Mouse (Mus musculus) T-helper 2 cell (primary cell): ENCODE results near the gene Kdm4a.

Experiments used
- in situ Hi-C: fragments of 300-600 bp; cut with MboI, MseI; formaldehyde crosslinking; loops from one replicate; pipeline ENCODE4 v1.15.1; 2025; ENCODE audit warnings: high pct_unique_total_duplicates

Kdm4a gene

DNA sequence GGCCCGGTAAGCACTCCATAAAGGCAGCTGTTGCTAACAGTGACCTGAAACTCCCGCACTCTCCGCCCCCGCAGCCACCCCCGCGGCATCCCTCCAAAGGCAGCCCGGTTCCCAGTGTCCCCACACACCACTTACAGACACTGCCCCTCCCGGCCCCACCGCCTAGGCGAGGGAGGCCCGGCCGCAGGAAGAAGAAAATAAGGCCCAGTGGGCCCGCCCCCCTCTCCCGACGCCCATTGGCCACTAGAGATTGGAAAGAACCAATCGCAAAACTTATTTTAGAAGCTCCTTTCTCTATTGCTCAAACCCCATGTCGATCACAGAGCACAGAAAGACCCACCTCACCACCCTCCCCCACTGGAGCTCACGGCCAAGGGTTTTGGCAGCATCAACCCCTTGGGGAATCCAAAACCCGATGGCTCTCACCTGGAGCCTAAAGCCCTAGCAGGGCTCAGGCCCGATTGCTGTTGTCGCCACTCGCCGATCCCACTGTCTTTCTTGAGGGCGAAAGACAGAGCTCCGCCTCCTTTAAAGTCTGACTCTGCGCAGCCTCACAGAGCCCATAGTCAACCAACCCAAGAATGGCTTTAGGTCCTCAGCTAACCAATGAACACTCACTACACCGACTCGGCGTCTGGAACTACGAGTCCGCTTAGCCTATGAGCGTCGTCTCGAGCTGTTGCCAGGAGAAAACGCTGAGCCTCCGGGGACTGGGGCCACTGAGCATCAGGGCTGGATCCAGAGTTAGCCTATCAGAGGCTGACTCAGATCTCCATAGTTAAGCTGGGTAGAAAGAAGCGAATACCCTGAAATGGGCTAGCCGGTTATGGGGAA lies at the start of gene Kdm4a:
TSS of gene Kdm4a (minus strand) at position 577 of the 834 bp plus-strand sequence.
- in situ Hi-C loops: no loop called here

DNA sequence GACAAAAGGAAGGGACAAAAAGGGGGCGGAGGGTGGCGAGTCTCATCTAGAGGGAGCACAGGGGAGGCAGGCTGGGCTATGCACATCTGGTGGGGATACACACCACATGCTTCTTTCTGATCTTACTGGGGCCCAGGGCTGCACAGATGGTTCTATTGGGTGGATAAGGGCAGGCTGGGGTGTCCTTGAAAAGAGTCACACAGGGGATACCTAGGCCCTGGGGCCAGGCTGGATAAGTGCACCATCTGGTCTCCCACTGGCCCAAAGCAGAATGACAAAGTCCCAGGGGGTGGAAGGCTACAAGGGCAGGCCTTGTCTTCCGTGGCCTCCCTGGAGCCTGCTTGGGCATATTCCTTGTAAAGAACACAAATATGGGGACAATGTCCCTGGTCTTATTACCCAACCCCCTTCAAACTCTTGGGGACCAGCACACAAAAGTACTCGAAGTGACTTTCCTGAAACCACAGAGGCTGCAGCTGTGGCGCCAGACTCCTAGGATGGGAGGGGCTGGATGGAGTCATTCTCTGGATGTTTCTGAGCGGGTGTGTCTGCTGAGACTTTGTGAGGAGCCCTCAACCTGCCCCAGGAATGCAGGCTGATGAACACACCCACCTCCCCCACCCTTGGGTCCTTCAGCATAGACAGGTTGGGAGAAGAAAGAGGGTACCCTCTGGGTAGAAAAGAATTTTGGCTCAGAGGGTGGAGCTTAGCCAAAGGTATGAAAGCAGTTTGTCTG lies 49.4 kb upstream of the Kdm4a start:
- in situ Hi-C loops: no loop called here

DNA sequence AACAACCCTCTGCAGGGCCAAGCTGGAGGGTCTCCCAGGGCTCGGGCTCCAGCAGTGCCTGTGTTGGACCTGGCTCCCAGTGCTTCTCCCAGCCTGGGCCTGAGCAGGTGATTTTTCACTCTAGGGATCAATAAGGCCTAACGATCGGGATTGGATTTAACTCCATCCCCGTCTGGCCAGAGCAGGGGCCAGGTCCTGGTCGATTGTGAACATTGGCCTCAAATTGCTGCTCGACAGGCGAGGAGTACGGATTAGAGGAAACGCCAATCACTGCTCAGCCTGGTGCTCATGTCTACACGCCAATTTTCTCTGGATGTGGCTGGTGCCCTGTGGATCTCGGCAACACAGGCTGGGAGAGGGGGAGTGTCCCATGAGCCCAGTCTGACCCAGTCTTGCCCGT lies 47.6 kb upstream of the Kdm4a start:
- in situ Hi-C loops: no loop called here

DNA sequence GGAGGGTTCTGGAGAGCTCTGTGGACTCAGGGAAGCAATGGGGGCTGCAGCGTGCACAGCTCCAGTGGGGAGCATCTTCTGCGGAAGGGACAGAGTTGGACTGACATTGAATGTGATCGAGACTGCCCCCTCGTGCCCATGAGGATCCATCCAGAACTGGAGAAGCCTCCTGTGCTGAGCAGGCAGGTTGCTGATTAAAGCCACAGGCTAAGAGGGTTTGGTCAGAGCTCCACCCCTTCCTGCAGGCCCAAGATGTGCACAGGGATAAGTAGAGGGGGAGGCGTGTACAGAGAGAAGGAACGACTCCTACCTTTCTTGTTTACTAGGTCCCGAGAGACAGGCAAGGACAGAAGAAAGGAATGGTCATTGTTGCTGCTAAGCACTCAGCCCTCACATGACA lies 41.4 kb upstream of the Kdm4a start:
- in situ Hi-C loops: no loop called here

DNA sequence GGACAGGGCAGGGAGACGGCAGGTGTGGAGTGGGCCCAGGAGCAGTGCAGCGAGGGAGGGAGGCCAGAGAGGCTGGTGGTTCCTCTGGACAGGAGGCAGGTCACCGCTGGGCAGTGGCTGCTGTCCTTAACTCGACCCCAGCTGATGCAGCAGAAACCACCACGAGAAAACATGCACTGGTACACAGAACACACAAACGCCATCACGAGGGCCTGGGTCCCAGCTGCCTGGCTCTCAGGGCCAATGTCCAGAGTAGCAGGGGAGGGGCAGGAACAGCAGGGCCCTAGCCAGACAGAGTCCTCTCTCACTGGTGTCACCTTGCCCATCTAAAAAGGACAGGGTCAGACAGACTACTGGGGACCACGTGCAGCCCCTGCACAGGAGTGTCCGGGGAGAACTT lies 40.9 kb upstream of the Kdm4a start:
- in situ Hi-C loops: no loop called here

DNA sequence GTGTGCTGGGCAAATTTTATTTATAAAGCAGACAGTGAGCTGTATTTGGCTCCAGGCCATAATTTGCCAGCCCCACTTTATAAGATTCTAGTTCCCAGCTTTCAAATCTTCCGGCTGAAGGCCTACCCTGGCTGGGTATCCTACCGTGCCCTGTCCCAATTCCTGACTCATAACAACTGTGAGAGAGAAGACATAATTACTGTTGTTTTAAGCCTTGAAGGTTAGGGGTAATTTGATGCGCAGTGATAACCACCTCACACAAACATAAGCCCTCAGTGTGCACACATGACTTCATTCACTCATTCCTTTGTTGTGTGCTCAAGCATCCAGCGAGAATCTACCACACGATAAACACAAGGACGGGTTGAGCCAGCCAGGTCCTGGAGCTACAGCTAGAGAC lies 39.6 kb upstream of the Kdm4a start:
- in situ Hi-C loops: loop anchor here (5.0 kb wide), 1 partner anchor 78 kb away; no protein-coding TSS in a partner anchor

DNA sequence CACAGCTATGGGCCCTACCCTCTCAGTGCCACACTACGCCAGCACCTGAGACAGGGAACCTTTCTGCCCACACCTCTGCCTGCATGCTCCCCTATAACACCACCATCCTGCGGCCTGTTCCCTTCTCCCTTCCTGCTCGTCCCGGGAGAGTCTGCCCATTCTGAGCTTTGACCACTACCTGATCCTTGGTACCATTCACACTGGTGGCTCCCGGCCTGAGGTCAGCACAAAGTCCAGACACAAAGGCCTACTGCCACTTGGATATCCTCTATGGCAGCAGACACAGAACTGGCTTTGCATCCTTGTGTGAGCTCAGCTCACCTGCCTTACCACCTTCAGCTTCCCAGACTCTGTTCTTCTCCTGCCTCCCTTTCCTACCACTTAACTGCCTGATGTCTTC lies 38.7 kb upstream of the Kdm4a start:
- in situ Hi-C loops: loop anchor here (5.0 kb wide), 1 partner anchor 79 kb away; no protein-coding TSS in a partner anchor

DNA sequence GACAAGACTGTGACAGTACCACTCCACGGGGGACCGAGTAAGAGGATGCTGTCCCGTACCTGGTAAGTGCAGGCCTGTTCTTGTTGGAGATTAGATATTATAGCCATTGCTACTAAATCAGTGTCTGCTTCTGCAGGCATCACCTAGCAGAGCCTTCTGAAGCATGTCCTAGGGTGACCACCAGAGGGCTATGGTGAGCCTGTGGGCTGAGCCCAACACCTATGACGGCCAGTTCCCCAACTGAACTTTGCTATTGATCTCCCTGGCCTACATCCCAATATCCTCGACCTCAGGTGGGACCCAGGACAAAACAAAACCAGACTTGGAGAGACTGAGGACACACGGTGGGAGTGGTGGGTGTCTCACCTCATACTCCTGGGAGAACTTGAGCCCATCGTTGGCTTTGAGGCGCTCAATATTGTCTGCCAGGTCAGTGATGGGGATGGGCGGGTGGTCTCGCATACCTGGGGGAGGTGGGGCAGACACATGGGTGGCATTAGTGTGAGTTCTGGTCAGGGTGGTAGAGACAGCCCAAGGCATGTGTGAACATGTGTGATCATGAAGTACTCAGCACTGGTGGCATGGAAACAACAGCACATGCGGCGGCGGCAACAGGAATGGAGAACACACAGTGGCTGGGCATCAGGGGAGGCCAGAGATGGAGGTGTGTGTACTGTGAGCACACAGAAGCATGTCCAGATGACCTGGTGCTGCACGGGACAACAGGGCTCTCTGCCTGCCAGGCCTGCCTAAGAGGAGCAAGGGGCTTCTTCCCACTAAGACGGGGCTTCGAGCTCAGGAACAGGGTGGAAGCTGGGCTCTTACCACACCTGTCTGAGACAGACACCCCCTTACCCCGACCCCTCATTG lies 37.1 kb upstream of the Kdm4a start:
- in situ Hi-C loops: loop anchor here (5.0 kb wide), 1 partner anchor 80 kb away; no protein-coding TSS in a partner anchor

DNA sequence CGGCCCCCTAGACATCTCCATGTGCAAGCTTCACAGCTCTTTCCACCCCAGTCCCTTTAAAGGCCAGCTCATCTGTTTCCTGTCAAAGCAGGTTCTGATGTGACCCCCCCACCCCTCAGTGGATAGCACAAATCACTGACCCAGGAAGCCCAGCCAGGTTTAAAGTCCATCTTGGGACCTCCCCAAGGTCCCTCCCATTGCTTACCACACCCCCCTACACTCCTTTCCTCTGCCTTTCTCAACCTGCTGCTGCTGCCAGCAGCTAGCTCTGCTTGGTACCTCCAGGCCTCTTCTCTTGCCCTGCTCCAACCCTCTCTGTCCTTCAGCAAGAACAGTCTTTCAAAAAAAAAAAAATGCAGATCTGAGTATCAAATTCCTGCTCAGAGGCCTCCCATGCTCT lies 35.0 kb upstream of the Kdm4a start:
- in situ Hi-C loops: loop anchor here (5.0 kb wide), 1 partner anchor 82 kb away; no protein-coding TSS in a partner anchor

DNA sequence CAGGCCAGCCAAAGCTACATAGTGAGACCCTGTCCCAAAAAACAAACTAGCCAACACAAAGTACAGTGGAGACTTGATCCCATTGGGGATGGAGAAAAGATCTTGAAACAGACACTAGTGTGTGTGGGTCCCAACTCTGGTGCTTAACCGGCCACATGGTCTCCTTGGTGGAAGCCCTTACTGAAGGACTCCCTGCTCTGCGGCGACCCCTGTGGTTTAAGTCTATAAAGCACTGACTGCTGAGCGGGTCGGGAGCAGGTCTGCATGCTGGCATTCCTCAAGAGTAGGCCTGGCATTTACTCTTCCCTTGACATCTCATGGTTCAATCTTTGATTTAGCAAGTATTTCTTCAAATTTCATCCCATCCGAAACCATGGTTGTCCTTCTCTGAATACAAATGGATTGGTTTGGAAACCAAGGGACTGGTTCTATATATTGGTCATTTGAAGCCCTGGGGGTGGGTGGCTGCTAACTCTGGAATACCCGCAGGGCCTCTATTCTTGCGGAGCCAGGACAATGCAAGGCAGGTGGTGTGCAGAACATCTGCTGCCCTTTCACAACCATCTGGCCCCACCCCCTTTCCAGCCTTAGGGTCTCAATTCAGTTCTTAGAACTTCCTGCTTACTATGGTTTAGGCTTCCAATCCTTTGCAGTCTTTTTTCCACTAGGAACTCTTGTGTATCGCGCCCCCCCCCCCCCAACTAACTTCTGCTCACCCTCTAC lies 27.2 kb upstream of the Kdm4a start:
- in situ Hi-C loops: no loop called here

DNA sequence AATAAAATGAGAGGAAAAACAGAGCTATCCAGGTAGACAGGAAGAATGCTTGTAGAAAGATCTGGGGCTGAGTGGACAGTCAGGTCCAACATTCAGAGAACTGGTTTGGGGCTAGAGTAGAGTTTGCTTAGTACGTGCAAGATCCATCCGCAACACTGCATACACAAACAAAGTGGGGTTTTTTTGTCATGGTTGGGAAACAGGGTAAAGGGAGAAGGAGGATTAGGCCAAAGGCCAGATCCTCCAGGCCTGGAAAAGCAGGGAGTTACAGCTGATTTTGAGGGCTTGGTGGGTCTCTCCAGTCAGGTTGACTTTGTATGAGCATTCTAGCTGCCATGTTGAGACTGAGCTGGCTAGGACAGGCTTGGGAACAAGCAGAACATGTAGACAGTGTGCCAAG lies 26.1 kb upstream of the Kdm4a start:
- in situ Hi-C loops: no loop called here

DNA sequence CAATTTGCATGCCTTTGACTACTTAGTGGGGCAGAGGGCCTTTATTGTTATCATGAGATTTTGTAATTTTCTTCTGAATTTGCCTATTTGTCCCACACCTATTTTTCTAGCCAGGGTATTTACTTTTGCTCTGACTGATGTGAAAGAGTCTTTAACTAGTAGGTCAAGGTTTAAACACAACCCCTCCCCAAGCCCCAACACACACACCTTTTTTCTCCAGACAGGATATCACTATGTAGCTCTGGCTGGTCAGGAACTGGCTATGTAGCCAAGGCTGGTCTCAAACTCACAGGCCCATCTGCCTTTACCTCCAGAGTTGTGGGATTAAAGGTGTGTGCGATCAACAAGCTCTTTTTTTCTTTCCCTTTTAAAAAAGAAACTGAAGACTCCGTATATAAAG lies 19.2 kb upstream of the Kdm4a start:
- in situ Hi-C loops: no loop called here

DNA sequence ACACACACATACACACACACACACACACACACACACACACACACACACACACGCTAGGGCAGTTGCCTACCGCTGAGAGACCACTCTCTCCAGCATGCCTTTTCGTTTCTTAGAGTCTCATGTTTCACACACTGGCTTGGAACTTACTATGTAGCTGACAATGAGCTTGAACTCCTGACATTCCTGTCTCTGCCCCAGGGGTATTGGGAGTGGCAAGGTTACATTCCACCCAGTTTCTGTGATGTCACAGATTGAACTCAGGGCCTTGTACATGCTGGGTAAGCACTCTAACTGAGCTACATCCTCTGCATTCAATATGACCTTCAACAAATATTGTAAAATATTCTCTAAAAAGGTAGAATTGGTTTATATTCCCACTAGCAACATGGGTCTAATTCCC lies 18.8 kb upstream of the Kdm4a start:
- in situ Hi-C loops: no loop called here

DNA sequence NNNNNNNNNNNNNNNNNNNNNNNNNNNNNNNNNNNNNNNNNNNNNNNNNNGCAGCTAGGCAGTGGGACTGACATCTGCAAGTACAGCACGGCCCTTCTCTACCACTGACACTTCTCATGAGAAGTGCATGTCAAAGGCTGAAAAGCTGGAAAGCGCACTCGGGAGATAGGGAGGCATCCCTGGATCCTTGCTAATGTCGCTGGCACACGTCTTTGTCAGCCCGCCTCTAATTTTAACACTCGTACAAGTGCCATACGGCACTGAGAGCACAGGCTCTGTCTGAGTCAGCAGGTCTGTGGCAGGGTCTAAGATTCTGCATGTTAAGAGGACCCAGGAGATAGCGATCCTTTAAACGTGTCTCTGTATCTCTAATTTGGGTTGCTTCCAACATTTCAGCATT lies 16.3 kb upstream of the Kdm4a start:
- in situ Hi-C loops: no loop called here

DNA sequence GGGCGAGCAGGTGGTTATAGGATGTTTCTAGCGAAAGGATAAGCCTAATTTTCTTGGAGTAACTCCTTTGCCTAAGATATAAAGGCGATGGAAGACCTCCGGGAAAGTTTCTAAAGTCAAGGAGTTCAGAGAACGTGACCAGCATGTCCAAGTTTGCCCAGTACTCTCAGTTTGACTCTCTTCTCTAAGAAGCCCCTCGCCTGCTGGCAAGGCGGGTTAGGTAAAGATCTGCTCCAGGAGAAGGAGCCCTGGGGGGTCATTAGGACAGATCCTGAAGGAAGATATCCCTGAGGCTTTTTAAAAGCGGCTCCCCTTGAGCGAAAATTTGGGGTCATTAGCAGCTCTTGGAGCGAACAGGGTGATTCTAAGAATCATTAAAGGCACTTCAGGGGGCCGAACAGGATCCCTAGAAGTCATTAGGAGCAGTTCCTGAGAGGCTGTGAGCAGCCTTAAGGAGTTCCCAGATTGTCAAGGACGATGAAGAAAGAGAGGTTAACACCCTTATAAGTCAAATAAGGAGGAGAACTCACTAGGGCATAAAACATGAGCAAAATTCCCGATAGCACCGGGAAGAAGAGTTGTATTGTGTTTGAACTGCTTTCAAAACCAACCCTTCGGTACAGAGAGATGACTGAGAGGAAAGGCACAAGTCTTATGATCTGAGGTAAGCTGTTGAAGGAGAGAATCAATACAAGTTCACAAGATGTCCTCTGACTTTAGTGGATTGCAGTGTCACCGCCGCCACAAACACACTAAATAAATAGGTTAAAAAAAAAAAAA lies 648 bp upstream of the Kdm4a start:
- in situ Hi-C loops: no loop called here

DNA sequence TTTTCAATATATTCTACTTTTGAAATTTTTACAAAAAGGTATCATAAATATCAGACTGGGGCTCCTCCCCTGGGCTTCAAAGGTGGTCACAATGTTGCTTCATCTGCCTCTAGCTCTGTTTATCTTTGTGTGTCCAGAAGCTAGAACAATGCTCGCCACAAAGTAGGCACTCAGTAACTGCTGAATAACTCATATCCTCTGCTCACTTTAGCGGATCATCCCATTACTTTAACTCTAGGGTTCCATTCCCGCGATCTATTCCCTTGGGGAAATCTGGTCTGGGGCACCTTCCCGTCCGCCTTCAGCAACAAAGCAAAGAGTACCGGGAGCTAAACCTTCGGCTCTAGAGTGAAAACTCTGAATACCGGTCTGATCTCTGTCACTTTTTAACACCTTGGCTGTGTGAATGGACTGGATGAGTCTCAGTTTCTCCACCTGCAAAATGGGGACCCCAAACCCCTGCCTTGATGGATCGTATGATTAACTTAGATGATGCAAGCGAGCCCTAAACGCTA lies 834 bp downstream of the Kdm4a start:
- in situ Hi-C loops: no loop called here

DNA sequence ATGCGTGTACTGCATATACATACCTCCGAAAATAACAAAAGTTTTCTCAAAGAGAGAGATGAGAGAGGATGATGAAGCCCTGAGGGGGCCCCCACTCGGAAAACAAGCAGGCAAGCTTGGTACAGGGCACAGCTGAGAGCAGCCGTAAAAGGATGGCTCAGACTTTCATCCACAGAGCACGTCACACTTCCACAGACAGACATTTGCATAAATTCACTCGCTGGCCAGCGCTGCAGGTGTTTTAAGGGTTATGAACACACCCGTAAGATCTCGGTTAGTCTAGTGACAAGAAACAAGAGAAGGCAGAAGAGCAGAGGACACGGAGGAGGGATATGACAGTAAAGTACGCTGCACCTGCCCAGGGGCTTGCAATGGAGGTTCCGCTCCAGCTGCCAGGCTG lies 7.4 kb downstream of the Kdm4a start:
- in situ Hi-C loops: no loop called here

DNA sequence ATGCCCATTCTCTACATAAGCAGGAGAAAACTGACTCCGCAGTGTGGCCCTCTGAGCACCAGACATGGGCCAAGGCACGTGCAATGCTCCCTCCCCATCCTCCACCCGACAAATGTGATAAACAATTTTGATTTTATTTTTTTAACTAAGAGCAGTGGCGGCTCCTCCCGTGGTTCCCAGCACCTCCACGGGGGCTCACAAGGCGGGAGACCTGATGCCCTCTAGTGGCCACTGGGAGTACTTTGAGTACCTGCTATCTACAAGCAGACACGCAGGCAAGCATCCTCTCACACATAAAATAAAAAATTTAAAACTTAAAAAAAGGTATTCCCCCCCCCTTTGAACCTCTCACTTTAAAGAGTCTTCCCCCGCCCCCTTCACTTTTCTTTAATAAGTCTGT lies 8.8 kb downstream of the Kdm4a start:
- in situ Hi-C loops: no loop called here

DNA sequence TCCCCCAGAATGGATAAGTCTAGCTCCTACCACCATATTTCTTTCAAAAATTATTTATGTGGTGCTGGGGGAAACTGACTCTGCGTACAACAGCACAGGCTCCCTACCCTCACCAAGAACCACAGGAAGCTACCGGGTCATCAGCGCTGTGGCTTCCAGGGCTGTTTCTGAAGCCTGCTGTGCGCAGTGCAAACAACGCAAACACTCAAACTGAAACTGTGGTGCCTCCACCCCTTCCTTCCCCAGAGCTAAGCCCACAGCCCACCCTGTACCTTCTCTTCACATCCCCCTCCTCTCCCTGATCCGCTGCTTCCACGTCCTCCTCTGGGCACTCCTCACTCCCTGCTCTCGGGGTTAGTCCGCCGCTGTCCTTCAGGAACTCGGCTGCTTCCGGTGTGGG lies 17.7 kb downstream of the Kdm4a start:
- in situ Hi-C loops: no loop called here

DNA sequence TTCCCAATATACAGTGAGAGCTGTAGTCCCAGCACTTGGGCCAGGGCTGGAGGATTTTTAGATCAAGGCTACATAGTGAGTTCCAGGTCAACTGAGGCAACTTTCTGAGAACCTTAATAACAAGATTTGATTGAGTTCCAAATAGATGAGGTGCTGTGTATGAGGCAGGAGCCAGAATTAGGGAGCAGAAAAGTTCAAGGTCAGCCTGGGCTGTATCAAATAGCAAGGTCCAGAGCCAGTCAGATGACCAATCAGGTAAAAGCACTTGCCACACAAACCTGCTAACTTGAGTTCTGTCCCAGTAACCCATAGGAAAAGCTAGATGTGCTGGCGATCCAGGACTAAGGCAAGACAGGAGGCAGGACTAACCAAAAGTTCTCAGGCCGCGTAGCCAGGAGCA lies 22.2 kb downstream of the Kdm4a start:
- in situ Hi-C loops: loop anchor here (10.0 kb wide), 1 partner anchor 217 kb away; no protein-coding TSS in a partner anchor
